ENCODE assay signal across 8 mouse cellular contexts in genomic region chr19:6974211-6975205, GRCm38 (mm10). TPM values are rescaled to one million over a fixed set of nuclear protein-coding genes. Genes with fewer than 3 reads are reported as not detected.
DNase-seq lines count a peak whose midpoint lies in the region.

Gene Ppp1r14b (plus strand): TSS chr19:6974968.

- no peaks in the 10 kb centered on the region for H3K9me3 ChIP-seq in hindbrain, embryonic 10.5 days

- under 1% methylated on average over 80 of the region's 84 CpGs for WGBS in hindbrain, embryonic 10.5 days

- H3K4me1 ChIP-seq in hindbrain, embryonic 10.5 days (replicated peaks), result peaks cover 84% of the 10 kb centered on the region

- H3K4me3 ChIP-seq in hindbrain, embryonic 10.5 days, result peak within 1 kb of the TSS; percentile 91

- peak; percentile 93 for DNase-seq in NIH3T3 (ENCODE audit: low read depth)
- peak; percentile 62 for DNase-seq in cerebellum, adult 9-10 months
- peak in 1 of 2 experiments; percentile 75 for DNase-seq in frontal cortex, adult 2 months (ENCODE audit: extremely low spot score in 1 of 2, low spot score in 1 of 2)
- DNase-seq in hindbrain, embryonic 10.5 days (ENCODE audit: low spot score), result peak; percentile 91
- peak; percentile 56 to 72 for DNase-seq in layer of hippocampus, postnatal 25 days (ENCODE audit: extremely low spot score in 1 of 2, low spot score in 1 of 2)
- DNase-seq in lung, postnatal 4 days, result peak; percentile 87 to 88
- DNase-seq in right cerebral cortex, postnatal 14 days, result peak; percentile 77
- peak; percentile 94 for DNase-seq in yolk sac, embryonic 10.5 days (ENCODE audit: low spot score)

- H3K36me3 ChIP-seq in hindbrain, embryonic 10.5 days, result peaks cover 27% of the 10 kb centered on the region

- peak within 1 kb of the TSS; percentile 95 for H3K27ac ChIP-seq in hindbrain, embryonic 10.5 days

- peaks cover 36% of the 10 kb centered on the region for H3K27me3 ChIP-seq in hindbrain, embryonic 10.5 days (ENCODE audit: insufficient read depth, poor library complexity, severe bottlenecking)

RNA-seq across cellular contexts. Expression of gene Ppp1r14b, which starts in this region (rescaled TPM):
- polyA plus RNA-seq in frontal cortex, adult 2 months (2012; rRNA removed), result 56.4 and 59.8 TPM in 2 replicates
- polyA plus RNA-seq in hindbrain, embryonic 10.5 days (2016; fragmentation: Nextera tagmentation; extraction: Ambion mirVana), result 157 and 186 TPM in 2 replicates
- total RNA-seq in layer of hippocampus, postnatal 25 days (2021), result 10 to 100 TPM; 63.3 to 69.8 TPM
